Mouse (Mus musculus): ENCODE results near the gene Satb1.

The Satb1 gene

GRCm38 (mm10) chr17:51826461-51826860 is 6.6 kb downstream of the Satb1 start:
- DNase-seq (ENCODE audit: low spot score) = no peak

GRCm38 (mm10) chr17:51814301-51814700 is 18.8 kb downstream of the Satb1 start:
- DNase-seq (ENCODE audit: low spot score) = peak; percentile 11

GRCm38 (mm10) chr17:51813784-51814120 is 19.3 kb downstream of the Satb1 start:
- no peak for DNase-seq (ENCODE audit: low spot score)

GRCm38 (mm10) chr17:51812942-51813783 is 19.9 kb downstream of the Satb1 start:
- DNase-seq (ENCODE audit: low spot score) = peak; percentile 75

- DNase-seq (ENCODE audit: low spot score) = peak; percentile 72
Measured at GRCm38 (mm10) chr17:51812261-51812941, 20.7 kb downstream of the Satb1 start.

DNA sequence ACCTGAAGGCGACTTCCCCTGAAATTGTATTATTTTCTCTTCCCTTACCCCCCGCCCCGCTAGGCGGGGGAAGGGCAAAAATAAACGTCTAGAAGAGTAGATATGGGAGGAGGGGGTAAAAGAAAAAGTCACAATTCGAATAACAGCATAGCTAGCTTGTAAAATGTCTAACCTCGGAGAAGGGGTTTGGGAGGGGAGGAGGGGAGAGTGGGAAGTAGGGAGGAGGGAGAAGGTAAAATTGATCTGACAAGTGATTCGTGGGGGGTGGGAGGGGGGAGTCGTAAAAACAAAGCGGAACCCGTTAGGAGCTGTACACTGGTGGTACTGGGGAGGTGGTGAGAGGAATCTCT is 21.2 kb downstream of the Satb1 start:
- peak; percentile 66 for DNase-seq (ENCODE audit: low spot score)

- peak; percentile 88 for DNase-seq (ENCODE audit: low spot score)
Measured at GRCm38 (mm10) chr17:51811086-51811868, 21.8 kb downstream of the Satb1 start.

GRCm38 (mm10) chr17:51807429-51807828 is 25.7 kb downstream of the Satb1 start:
- no peak for DNase-seq (ENCODE audit: low spot score)

- DNase-seq (ENCODE audit: low spot score) = no peak
Measured at GRCm38 (mm10) chr17:51806124-51806960, 26.7 kb downstream of the Satb1 start.

- no peak for DNase-seq (ENCODE audit: low spot score)
Measured at GRCm38 (mm10) chr17:51800208-51800607, 32.9 kb downstream of the Satb1 start.

DNA sequence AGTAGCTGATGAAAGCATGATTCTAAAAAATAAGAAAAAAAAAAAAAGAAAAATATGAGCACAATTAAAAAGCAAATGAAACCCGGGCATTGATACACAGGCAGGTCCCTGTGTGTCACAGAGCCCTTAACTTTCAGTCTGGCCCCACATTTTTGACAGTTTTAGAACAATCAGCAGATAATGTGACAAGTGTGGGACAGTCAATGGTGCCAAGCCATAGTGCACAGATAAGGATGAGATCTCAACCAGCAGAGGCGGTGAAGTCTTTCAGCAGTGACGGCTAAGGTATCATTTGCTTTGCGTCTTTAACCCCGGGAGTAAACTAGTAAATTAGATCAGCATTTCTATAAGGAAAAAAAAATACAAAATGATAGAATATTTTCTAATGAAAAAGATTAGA is 36.6 kb downstream of the Satb1 start:
- DNase-seq (ENCODE audit: low spot score) = no peak

DNA sequence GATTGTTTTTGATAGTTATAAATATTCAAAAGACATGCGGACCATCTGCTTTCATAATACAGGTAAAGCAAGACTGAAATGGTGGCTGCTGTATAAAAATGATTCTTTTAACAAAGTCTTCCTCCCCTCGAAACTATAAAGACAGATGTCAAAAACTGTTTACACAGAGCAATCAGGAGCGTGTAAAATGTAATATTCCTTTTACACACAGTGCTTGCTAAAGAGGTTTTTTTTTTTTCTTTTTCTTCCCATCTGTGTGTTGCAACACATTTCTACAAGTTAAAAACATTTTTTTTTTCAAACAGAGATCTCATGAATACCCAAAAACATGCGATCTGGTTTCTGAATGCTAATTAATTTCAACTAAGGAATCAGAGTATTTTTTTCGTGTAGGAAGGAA is 41.9 kb downstream of the Satb1 start:
- DNase-seq (ENCODE audit: low spot score) = no peak

DNA sequence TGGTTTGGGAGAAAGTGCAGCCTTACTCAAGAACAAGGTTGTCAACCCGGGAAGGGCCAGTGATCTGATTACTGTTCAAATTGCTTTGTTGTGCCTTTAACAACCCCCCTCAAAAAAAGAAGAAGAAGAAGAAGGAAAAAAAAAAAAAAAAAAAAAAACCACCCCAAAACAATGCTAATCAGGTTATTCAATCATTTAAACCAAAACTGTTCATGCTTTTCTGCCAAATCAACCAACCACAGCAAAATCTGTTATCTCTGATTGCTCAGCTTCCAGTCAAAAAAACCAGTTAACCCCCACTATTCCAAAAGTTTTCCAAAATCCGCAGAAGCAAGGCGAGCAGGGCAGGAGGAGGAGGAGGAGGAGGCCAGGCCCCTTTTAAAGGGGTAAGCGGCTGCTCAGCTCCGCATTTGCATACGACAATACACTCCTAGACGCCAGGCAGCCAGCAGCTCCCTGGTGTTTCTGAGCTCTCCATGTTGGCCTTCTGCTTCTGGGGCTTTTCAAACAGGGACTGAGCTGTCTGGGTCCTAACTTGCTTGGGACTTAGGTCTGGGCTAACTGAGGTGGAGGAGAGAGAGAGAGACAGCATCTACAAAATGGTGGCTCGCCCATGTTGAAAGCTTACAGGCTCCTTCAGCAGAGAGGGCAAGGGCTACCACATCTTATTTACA is 42.6 kb downstream of the Satb1 start:
- DNase-seq (ENCODE audit: low spot score) = peak; percentile 54

GRCm38 (mm10) chr17:51789777-51790176 is 43.3 kb downstream of the Satb1 start:
- DNase-seq (ENCODE audit: low spot score) = no peak

GRCm38 (mm10) chr17:51789098-51789497 is 44.0 kb downstream of the Satb1 start:
- DNase-seq (ENCODE audit: low spot score) = no peak

- DNase-seq (ENCODE audit: low spot score) = no peak
Measured at GRCm38 (mm10) chr17:51787955-51788354, 45.1 kb downstream of the Satb1 start.

- no peak for DNase-seq (ENCODE audit: low spot score)
Measured at GRCm38 (mm10) chr17:51786050-51786449, 47.0 kb downstream of the Satb1 start.

DNA sequence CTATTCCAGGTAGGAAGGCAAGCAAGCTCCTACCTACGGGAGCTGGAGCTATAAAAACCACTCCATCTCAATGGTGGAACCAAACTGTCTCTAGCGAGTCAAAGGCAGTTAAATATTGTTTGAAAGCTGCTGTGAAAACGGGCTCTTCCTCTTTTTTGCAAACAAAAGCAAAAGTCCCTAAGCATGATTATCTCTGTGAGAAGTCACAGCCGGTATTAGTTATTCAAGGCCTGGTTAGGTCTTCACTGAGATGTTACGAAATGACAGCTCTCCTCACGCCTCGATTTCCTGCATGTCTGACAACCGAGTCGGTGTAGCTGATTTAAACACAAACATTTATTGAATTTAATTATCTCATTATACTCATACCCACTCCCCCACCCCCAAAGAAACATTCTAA is 48.2 kb downstream of the Satb1 start:
- no peak for DNase-seq (ENCODE audit: low spot score)

DNA sequence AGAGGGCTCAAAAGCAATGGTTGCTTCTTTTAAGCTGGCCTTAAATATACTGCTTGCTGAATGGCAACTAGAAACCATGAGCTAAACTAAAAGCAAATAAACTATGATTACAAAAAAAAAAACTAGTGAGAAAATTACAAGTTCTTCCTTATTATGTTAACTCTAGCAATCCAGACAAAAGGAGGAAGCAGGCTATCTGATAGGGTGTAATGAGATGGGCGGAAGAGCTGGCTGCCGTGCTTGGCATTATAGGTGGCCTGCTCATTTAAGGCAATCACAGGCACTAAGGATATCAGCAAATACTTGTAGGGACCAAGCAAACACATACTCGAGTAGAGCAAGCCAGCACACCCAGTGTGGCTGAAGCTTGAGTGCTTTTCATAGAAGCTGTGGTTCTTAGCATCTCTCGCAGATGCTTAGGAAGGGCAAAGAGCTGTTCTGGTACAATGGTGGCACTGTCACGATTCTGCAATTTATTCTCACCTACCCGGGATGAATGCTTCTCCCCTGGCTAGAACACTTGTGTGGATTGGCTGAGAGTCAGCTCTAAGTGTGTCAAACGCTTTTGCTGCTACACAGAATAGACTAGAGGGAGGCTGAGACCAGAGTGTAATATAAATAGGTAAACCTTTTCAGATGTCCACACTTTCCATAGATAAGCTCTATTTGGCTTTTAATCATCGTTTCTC is 49.4 kb downstream of the Satb1 start:
- no peak for DNase-seq (ENCODE audit: low spot score)

DNA sequence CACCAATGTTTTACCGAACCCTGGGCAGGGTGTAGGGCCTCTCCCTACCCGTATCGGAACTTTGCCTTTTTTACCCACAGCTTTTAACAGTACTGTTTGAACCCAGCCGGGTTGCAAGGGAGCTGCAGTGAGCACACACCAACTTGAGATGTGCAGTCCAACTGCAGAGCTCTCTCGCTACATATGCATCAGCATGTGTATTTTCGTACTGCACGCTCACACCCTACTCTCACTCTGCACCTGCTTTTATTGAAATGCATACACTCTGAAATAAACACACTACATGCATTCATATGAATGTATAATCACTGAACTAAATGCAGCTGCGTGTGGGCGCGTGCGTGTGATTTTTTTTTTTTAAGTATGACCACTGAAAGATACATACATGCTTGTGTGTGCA is 53.1 kb downstream of the Satb1 start:
- DNase-seq (ENCODE audit: low spot score) = no peak

DNA sequence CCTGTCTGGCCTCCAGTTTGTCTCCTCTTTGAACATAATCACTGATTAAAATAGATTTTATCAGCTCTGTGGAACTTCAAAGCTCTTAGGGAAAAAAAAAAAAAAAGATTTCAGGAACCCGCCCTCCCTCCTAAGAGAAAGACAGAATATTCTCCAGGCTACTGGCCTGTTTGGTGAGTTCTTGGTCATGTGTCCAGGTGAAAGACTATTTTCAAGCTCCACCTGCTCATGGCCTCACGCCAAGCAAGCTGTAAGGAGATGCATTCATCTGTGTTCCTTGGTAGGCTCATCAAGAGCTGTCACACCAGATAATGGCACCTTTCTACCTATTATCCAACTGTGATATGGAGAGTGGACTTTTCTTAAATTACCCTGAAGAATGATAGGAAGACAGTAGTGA is 54.1 kb downstream of the Satb1 start:
- DNase-seq (ENCODE audit: low spot score) = no peak

Measured in embryo, embryonic 10.5 days (tissue).